Mouse (Mus musculus) adrenal gland, adult 2 months (tissue): ENCODE measurements around the gene Kpna6. TPM values are rescaled to one million over a fixed set of nuclear protein-coding genes. Genes with fewer than 3 reads are reported as not detected.

Experiments
- DNase-seq: peaks from one replicate; pipeline ENCODE4 v3.0.0; 2021
- microRNA-seq, 2 experiments: library from miRNA; unstranded; fragments of <30 nt; microRNA quantifications; one replicate each; pipeline ENCODE4 v1.2.0; 2021
- polyA plus RNA-seq: library from polyadenylated mRNA; depleted of rRNA; stranded (reverse); fragments of >200 nt; gene quantifications from 2 replicates; pipeline ENCODE4 v1.2.3, GENCODE M21; 2012; rRNA removed
- total RNA-seq, 2 experiments: library from RNA; stranded (reverse); gene quantifications; 2 replicates each; pipeline ENCODE4 v1.2.3; 2021

Gene Kpna6
- total and polyA plus RNA-seq, 3 experiments, result 31.1 to 93.8 (median 82.7) TPM

DNA sequence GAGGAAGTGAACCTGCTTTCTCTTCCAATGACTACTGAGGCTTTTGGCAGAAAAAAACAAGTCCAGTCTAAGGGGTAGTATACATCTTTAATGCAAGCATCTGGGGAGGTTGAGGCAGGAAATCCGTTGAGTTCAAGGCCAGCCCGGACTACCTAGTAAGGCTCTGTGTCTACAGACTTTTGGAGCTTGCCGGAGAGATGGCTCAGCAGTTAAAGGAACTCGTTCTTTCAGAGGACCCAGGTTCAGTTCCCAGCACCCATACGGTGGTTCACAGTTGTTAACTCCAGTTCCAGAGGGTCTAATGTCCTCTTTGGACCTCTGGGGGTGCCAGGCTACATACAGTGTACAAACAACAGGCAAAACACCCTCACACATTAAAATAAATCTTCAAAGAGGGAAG is 54.5 kb downstream of the Kpna6 start:
- DNase-seq, result no peak

GRCm38 (mm10) chr4:129617121-129617641 is 55.4 kb downstream of the Kpna6 start:
- no peak for DNase-seq

- no peak for DNase-seq
Observed at GRCm38 (mm10) chr4:129616631-129617030, 55.9 kb downstream of the Kpna6 start.

GRCm38 (mm10) chr4:129615801-129616290 is 56.7 kb downstream of the Kpna6 start:
- no peak for DNase-seq

DNA sequence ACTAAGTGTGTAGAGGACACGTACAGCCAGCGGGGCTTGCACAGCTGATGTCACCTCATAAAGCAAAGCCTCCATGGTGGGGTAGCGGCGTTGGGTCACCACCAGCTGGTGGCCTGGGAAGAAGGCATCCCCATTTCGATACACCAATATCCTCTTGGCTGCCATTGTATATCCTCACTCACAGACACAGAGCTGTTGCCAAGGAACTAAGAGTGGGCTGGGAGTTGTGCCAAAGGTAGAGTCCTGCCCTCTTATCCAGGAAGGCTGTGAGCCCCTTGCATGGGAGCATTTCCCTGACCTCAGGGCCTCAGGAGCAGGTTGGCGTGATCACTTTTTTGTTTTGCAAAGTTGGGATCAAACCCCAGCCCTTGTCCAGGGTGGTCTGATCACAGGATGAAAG is 58.5 kb downstream of the Kpna6 start, which contains the start of gene Dcdc2b:
TSS of gene Dcdc2b (minus strand) at position 165 of the 400 bp plus-strand sequence.
- DNase-seq, result no peak

DNA sequence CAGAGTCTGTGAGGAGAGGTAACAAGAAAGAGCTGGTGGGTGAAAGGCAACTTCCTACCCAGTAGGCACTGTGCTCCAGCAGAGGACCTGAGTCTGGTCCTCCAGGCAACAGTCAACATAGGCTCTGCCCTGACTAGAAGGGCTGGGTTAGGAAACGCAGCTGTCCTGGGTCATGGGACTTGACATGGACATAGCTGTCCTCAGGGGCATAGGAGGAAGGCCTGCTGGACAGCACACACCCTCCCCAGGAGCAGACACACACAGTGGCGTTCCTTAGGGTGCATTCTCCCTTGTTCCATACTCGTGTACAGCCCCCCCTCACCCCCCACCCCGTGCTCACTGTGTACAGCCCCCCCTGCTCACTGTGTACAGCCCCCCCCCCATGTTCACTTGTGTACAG is 62.1 kb downstream of the Kpna6 start:
- DNase-seq, result no peak

- no peak for DNase-seq
Observed at GRCm38 (mm10) chr4:129610026-129610425, 62.5 kb downstream of the Kpna6 start.

DNA sequence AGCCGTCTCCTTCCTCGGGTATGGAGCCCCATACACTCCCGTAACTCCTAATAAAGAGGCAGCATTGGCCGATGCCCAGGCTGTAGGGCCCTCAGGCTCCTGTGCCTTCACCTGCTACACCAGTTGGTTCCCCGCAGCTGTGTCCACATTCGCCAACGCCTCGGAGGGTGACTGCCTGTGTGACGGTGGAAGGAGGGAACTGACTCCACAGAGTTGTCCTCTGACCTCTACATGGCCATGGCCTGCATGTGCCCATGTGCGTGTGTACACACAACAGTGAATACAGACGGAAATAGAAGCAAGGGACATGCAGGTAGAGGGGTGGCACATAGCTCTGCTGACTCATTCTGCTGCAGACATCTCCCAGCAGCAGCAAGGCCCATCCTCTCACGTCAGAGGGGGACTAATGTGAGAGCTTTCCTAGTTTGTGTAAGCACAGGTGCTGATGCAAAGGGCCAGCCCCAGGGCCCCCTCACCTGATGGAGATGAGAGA is 63.4 kb downstream of the Kpna6 start:
- no peak for DNase-seq

- DNase-seq, result peak; percentile 79
Observed at GRCm38 (mm10) chr4:129608426-129609025, 64.0 kb downstream of the Kpna6 start.

DNA sequence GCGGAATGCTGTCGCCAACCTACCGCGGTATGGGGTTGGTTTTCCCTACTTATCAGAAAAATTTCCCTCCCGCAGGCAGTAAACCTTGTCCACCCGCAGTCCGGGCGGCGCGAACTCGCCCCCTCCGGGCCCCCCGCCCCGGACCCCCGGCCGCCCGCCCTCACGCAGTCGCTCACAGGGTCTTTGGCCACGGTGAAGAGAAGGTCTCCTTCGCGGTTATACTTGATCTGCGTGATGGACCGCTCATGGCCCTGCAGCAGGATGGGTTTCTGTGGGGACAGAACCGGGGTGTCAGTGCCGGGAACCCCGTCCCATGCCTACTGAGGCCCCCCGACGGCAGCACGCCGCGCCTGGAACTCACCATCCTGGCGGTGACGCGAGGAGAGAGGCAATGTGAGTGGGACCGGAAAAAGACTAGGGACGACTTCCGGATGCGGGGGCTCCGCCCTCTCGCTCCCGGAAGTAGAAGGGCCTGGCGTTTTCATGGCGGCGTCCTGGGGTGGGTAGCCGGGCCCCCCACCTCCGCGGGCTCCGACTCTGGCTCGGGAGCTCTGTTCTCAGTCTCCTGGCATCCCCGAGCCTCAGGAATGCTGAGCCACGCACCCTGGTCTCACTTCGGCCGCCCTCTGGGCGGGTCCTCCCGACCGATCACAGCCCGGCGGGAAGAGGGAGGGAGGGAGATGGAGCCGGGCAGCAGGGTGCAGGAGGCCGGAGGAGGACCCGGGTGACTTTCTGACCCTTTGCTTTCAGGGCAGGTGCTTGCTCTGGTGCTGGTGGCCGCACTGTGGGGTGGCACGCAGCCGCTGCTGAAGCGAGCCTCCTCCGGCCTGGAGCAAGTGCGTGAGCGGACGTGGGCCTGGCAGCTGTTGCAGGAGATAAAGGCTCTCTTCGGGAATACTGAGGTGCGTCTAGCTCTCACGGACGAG is 72.1 kb downstream of the Kpna6 start, which contains the start of the genes Eif3i and Tmem234:
TSS of gene Eif3i (minus strand) at position 416 of the 926 bp plus-strand sequence.
TSS of gene Tmem234 (plus strand) at position 436 of the 926 bp plus-strand sequence.
- DNase-seq, result peak; percentile 92

Small RNAs within 50 kb of the gene (microRNA-seq; reads per million reads assigned to microRNA genes)
- gene Mir7016, result 2.0 to 2.5 reads per million in 2 experiments

Other genes starting within 250 kb of the Kpna6 start
- gene Zbtb8b, start 231.9 kb downstream of the Kpna6 start, total RNA-seq, result under 1 TPM; 0.12 to 0.35 TPM
- 0.07 TPM in 1 of 2 replicates, not detected in the other for gene Zbtb8b, start 231.9 kb downstream of the Kpna6 start, polyA plus RNA-seq
- 10 to 100 TPM; 72.1 to 72.4 TPM for gene Bsdc1, start 211.2 kb downstream of the Kpna6 start, total RNA-seq
- gene Bsdc1, start 211.2 kb downstream of the Kpna6 start, polyA plus RNA-seq, result 15.1 and 18.8 TPM in 2 replicates
- gene Tssk3, start 181.7 kb downstream of the Kpna6 start, total RNA-seq, result not detected
- gene Tssk3, start 181.7 kb downstream of the Kpna6 start, polyA plus RNA-seq, result not detected in 2 replicates
- not detected for gene Fam229a, start 181.6 kb downstream of the Kpna6 start, total RNA-seq
- gene Fam229a, start 181.6 kb downstream of the Kpna6 start, polyA plus RNA-seq, result 1.0 and 2.1 TPM in 2 replicates
- gene Marcksl1, start 159.2 kb downstream of the Kpna6 start, total RNA-seq, result 10 to 100 TPM; 39.8 to 46.4 TPM
- gene Marcksl1, start 159.2 kb downstream of the Kpna6 start, polyA plus RNA-seq, result 48.8 and 67.4 TPM in 2 replicates
- 10 to 100 TPM; 44.4 to 53.9 TPM for gene Hdac1, start 130.1 kb downstream of the Kpna6 start, total RNA-seq
- gene Hdac1, start 130.1 kb downstream of the Kpna6 start, polyA plus RNA-seq, result 17.2 and 18.4 TPM in 2 replicates
- gene Lck, start 99.1 kb downstream of the Kpna6 start, total RNA-seq, result 1 to 10 TPM; 3.2 to 4.1 TPM
- 1.2 and 1.7 TPM in 2 replicates for gene Lck, start 99.1 kb downstream of the Kpna6 start, polyA plus RNA-seq
- gene Fam167b, start 94.2 kb downstream of the Kpna6 start, total RNA-seq, result 10 to 100 TPM; 29.6 to 31.1 TPM
- gene Fam167b, start 94.2 kb downstream of the Kpna6 start, polyA plus RNA-seq, result 53.7 and 75.5 TPM in 2 replicates
- 100 to 1,000 TPM; 171 to 194 TPM for gene Eif3i, start 72.1 kb downstream of the Kpna6 start, total RNA-seq
- gene Eif3i, start 72.1 kb downstream of the Kpna6 start, polyA plus RNA-seq, result 147 and 171 TPM in 2 replicates
- 100 to 1,000 TPM in 1 of 2 experiments, 10 to 100 TPM in 1; 90.9 to 100 TPM for gene Tmem234, start 72.1 kb downstream of the Kpna6 start, total RNA-seq
- 108 and 125 TPM in 2 replicates for gene Tmem234, start 72.1 kb downstream of the Kpna6 start, polyA plus RNA-seq
- gene Dcdc2b, start 58.5 kb downstream of the Kpna6 start, total RNA-seq, result 1 to 10 TPM; 1.8 to 2.4 TPM
- gene Dcdc2b, start 58.5 kb downstream of the Kpna6 start, polyA plus RNA-seq, result 4.5 and 7.4 TPM in 2 replicates
- 10 to 100 TPM; 28.2 to 32.0 TPM for gene Iqcc, start 53.7 kb downstream of the Kpna6 start, total RNA-seq
- gene Iqcc, start 53.7 kb downstream of the Kpna6 start, polyA plus RNA-seq, result 56.0 and 63.9 TPM in 2 replicates
- gene Ccdc28b, start 48.8 kb downstream of the Kpna6 start, total RNA-seq, result 10 to 100 TPM; 22.1 to 33.4 TPM
- gene Ccdc28b, start 48.8 kb downstream of the Kpna6 start, polyA plus RNA-seq, result 23.9 and 24.3 TPM in 2 replicates
- gene Txlna, start 31.7 kb downstream of the Kpna6 start, total RNA-seq, result 10 to 100 TPM; 56.0 to 66.6 TPM
- 25.2 and 28.9 TPM in 2 replicates for gene Txlna, start 31.7 kb downstream of the Kpna6 start, polyA plus RNA-seq
- 10 to 100 TPM; 10.3 to 15.1 TPM for gene Tmem39b, start 24.1 kb upstream of the Kpna6 start, total RNA-seq
- 26.5 and 28.8 TPM in 2 replicates for gene Tmem39b, start 24.1 kb upstream of the Kpna6 start, polyA plus RNA-seq
- 10 to 100 TPM; 65.0 to 66.3 TPM for gene Khdrbs1, start 69.5 kb upstream of the Kpna6 start, total RNA-seq
- gene Khdrbs1, start 69.5 kb upstream of the Kpna6 start, polyA plus RNA-seq, result 114 and 124 TPM in 2 replicates
- gene Ptp4a2, start 138.5 kb upstream of the Kpna6 start, total RNA-seq, result 100 to 1,000 TPM; 378 to 409 TPM
- 41.0 and 48.2 TPM in 2 replicates for gene Ptp4a2, start 138.5 kb upstream of the Kpna6 start, polyA plus RNA-seq